Mouse (Mus musculus): Measurements from ENCODE around the gene Mthfsd. TPM values are rescaled to one million over a fixed set of nuclear protein-coding genes. Genes with fewer than 3 reads are reported as not detected.

Mthfsd gene
- total and polyA plus RNA-seq, 3 experiments = 31.0 to 35.0 (median 34.4) TPM

- no peaks in the 10 kb centered on the region for H3K4me1 ChIP-seq (ENCODE audit: insufficient read depth, low read depth, low read length)
- TF ChIP-seq POLR2AphosphoS5 (IDR thresholded peaks at IDR 0.05; ENCODE audit: insufficient replicate concordance, low read depth, low read length) (no peak), TAL1 (conservative IDR thresholded peaks at IDR 0.05; ENCODE audit: low read depth, low read length) (no peak), GATA2 (IDR thresholded peaks at IDR 0.05; ENCODE audit: borderline replicate concordance, low read depth, low read length) (no peak), CTCF (IDR thresholded peaks at IDR 0.05; ENCODE audit: low read depth, low read length) (no peak), GATA1 (IDR thresholded peaks at IDR 0.05; ENCODE audit: borderline replicate concordance, low read length) (no peak)
- DNase-seq (ENCODE audit: low spot score) (no peak), ATAC-seq (ENCODE audit: extremely low read depth, insufficient number of reproducible peaks, low FRiP score, poor library complexity, severe bottlenecking) (no peak)
- peaks cover 75% of the 10 kb centered on the region for H3K9me3 ChIP-seq (replicated peaks)
- H3K27me3 ChIP-seq (ENCODE audit: insufficient read depth, low read length) = peaks cover 8% of the 10 kb centered on the region; the same call in 1 of the 2 replicates
- no peak overlapping the region for H3K4me3 ChIP-seq (ENCODE audit: low read depth, low read length)
- H3K36me3 ChIP-seq (replicated peaks) = no peaks in the 10 kb centered on the region
Observed at GRCm38 (mm10) chr8:121073174-121074107, 34.8 kb downstream of the Mthfsd start.

GRCm38 (mm10) chr8:121072406-121073130, 35.6 kb downstream of the Mthfsd start:
- no peaks in the 10 kb centered on the region for H3K36me3 ChIP-seq (replicated peaks)
- H3K4me1 ChIP-seq (ENCODE audit: insufficient read depth, low read depth, low read length) = peaks cover 2% of the 10 kb centered on the region; the same call in 1 of the 2 replicates
- peaks cover 78% of the 10 kb centered on the region for H3K9me3 ChIP-seq (replicated peaks)
- no peak overlapping the region for H3K4me3 ChIP-seq (ENCODE audit: low read depth, low read length)
- ATAC-seq (ENCODE audit: extremely low read depth, insufficient number of reproducible peaks, low FRiP score, poor library complexity, severe bottlenecking) (no peak), DNase-seq (ENCODE audit: low spot score) (no peak)
- H3K27me3 ChIP-seq (ENCODE audit: insufficient read depth, low read length) = peaks cover 8% of the 10 kb centered on the region; the same call in 1 of the 2 replicates
- no peak for TF ChIP-seq TAL1 (conservative IDR thresholded peaks at IDR 0.05; ENCODE audit: low read depth, low read length)
- no peak for TF ChIP-seq POLR2AphosphoS5 (IDR thresholded peaks at IDR 0.05; ENCODE audit: insufficient replicate concordance, low read depth, low read length)

GRCm38 (mm10) chr8:121071454-121071853, 36.7 kb downstream of the Mthfsd start:
- TF ChIP-seq TAL1 (conservative IDR thresholded peaks at IDR 0.05; ENCODE audit: low read depth, low read length) (no peak), GATA1 (IDR thresholded peaks at IDR 0.05; ENCODE audit: borderline replicate concordance, low read length) (no peak), GATA2 (IDR thresholded peaks at IDR 0.05; ENCODE audit: borderline replicate concordance, low read depth, low read length) (no peak), POLR2AphosphoS5 (IDR thresholded peaks at IDR 0.05; ENCODE audit: insufficient replicate concordance, low read depth, low read length) (no peak), CTCF (IDR thresholded peaks at IDR 0.05; ENCODE audit: low read depth, low read length) (no peak)

GRCm38 (mm10) chr8:121063649-121064048, 44.5 kb downstream of the Mthfsd start:
- no peak for ATAC-seq (ENCODE audit: extremely low read depth, insufficient number of reproducible peaks, low FRiP score, poor library complexity, severe bottlenecking)
- Histone ChIP-seq H3K4me1 (ENCODE audit: insufficient read depth, low read depth, low read length) (peaks cover 4% of the 10 kb centered on the region; the same call in 1 of the 2 replicates), H3K36me3 (replicated peaks) (no peaks in the 10 kb centered on the region), H3K9me3 (replicated peaks) (peaks cover 76% of the 10 kb centered on the region), H3K4me3 (ENCODE audit: low read depth, low read length) (no peak overlapping the region), H3K27me3 (ENCODE audit: insufficient read depth, low read length) (no peaks in the 10 kb centered on the region)
- TF ChIP-seq GATA1 (IDR thresholded peaks at IDR 0.05; ENCODE audit: borderline replicate concordance, low read length) = no peak
- TF ChIP-seq GATA2 (IDR thresholded peaks at IDR 0.05; ENCODE audit: borderline replicate concordance, low read depth, low read length) = no peak
- TF ChIP-seq TAL1 (conservative IDR thresholded peaks at IDR 0.05; ENCODE audit: low read depth, low read length) = no peak
- TF ChIP-seq POLR2AphosphoS5 (IDR thresholded peaks at IDR 0.05; ENCODE audit: insufficient replicate concordance, low read depth, low read length) = no peak
- no peak for TF ChIP-seq CTCF (IDR thresholded peaks at IDR 0.05; ENCODE audit: low read depth, low read length)
- DNase-seq (ENCODE audit: low spot score) = no peak

More at GRCm38 (mm10) chr8:121071454-121071853, 36.7 kb downstream of the Mthfsd start:
- peaks cover 4% of the 10 kb centered on the region; the same call in 1 of the 2 replicates for H3K4me1 ChIP-seq (ENCODE audit: insufficient read depth, low read depth, low read length)
- no peak for DNase-seq (ENCODE audit: low spot score)
- ATAC-seq (ENCODE audit: extremely low read depth, insufficient number of reproducible peaks, low FRiP score, poor library complexity, severe bottlenecking) = no peak
- no peak overlapping the region for H3K4me3 ChIP-seq (ENCODE audit: low read depth, low read length)
- H3K36me3 ChIP-seq (replicated peaks) = no peaks in the 10 kb centered on the region
- peaks cover 76% of the 10 kb centered on the region for H3K9me3 ChIP-seq (replicated peaks)
- peaks cover 4% of the 10 kb centered on the region; the same call in 1 of the 2 replicates for H3K27me3 ChIP-seq (ENCODE audit: insufficient read depth, low read length)

GRCm38 (mm10) chr8:121062521-121062920, 45.7 kb downstream of the Mthfsd start:
- Histone ChIP-seq H3K4me1 (ENCODE audit: insufficient read depth, low read depth, low read length) (peaks cover 2% of the 10 kb centered on the region; the same call in 1 of the 2 replicates), H3K4me3 (ENCODE audit: low read depth, low read length) (no peak overlapping the region), H3K27me3 (ENCODE audit: insufficient read depth, low read length) (no peaks in the 10 kb centered on the region), H3K9me3 (replicated peaks) (peaks cover 77% of the 10 kb centered on the region), H3K36me3 (replicated peaks) (no peaks in the 10 kb centered on the region)
- TF ChIP-seq CTCF (IDR thresholded peaks at IDR 0.05; ENCODE audit: low read depth, low read length) = no peak
- no peak for TF ChIP-seq GATA1 (IDR thresholded peaks at IDR 0.05; ENCODE audit: borderline replicate concordance, low read length)
- TF ChIP-seq TAL1 (conservative IDR thresholded peaks at IDR 0.05; ENCODE audit: low read depth, low read length) = no peak
- TF ChIP-seq GATA2 (IDR thresholded peaks at IDR 0.05; ENCODE audit: borderline replicate concordance, low read depth, low read length) = no peak
- TF ChIP-seq POLR2AphosphoS5 (IDR thresholded peaks at IDR 0.05; ENCODE audit: insufficient replicate concordance, low read depth, low read length) = no peak
- ATAC-seq (ENCODE audit: extremely low read depth, insufficient number of reproducible peaks, low FRiP score, poor library complexity, severe bottlenecking) (no peak), DNase-seq (ENCODE audit: low spot score) (no peak)

- DNase-seq (ENCODE audit: low spot score) = no peak
- Histone ChIP-seq H3K4me3 (ENCODE audit: low read depth, low read length) (no peak overlapping the region), H3K27me3 (ENCODE audit: insufficient read depth, low read length) (no peaks in the 10 kb centered on the region; the same call in 1 of the 2 replicates), H3K36me3 (replicated peaks) (no peaks in the 10 kb centered on the region), H3K9me3 (replicated peaks) (peaks cover 81% of the 10 kb centered on the region), H3K4me1 (ENCODE audit: insufficient read depth, low read depth, low read length) (no peaks in the 10 kb centered on the region)
- TF ChIP-seq TAL1 (conservative IDR thresholded peaks at IDR 0.05; ENCODE audit: low read depth, low read length) (no peak), CTCF (IDR thresholded peaks at IDR 0.05; ENCODE audit: low read depth, low read length) (no peak), GATA1 (IDR thresholded peaks at IDR 0.05; ENCODE audit: borderline replicate concordance, low read length) (no peak), GATA2 (IDR thresholded peaks at IDR 0.05; ENCODE audit: borderline replicate concordance, low read depth, low read length) (no peak), POLR2AphosphoS5 (IDR thresholded peaks at IDR 0.05; ENCODE audit: insufficient replicate concordance, low read depth, low read length) (no peak)
- ATAC-seq (ENCODE audit: extremely low read depth, insufficient number of reproducible peaks, low FRiP score, poor library complexity, severe bottlenecking) = no peak
Observed at GRCm38 (mm10) chr8:121059098-121059497, 49.1 kb downstream of the Mthfsd start.
